Mouse (Mus musculus): ENCODE measurements around the gene Kcnj9. TPM values are rescaled to one million over a fixed set of nuclear protein-coding genes. Genes with fewer than 3 reads are reported as not detected.
A peak's percentile ranks its signal among the peaks of the same experiment; 100 is the strongest.

The Kcnj9 gene
- total RNA-seq (2021), result not detected
- long read RNA-seq, experiment 1, result 0 reads
- long read RNA-seq, experiment 2, result 0 reads

GRCm38 (mm10) chr1:172329131-172329530, at the start of gene Kcnj9:
Gene Kcnj9 (minus strand): TSS chr1:172329318.
- no peak for DNase-seq

- DNase-seq, result no peak
These were observed 47.8 kb upstream of the Kcnj9 start for GRCm38 (mm10) chr1:172376758-172377458.

- peak; percentile 98 for DNase-seq
These were observed 47.1 kb upstream of the Kcnj9 start, which contains the start of gene Pigm for GRCm38 (mm10) chr1:172376198-172376667. Gene Pigm (plus strand): TSS chr1:172376546.

GRCm38 (mm10) chr1:172368768-172369418, 39.8 kb upstream of the Kcnj9 start:
- no peak for DNase-seq

GRCm38 (mm10) chr1:172364684-172365083, 35.6 kb upstream of the Kcnj9 start:
- DNase-seq, result peak; percentile 21

GRCm38 (mm10) chr1:172358341-172358740, 29.2 kb upstream of the Kcnj9 start:
- DNase-seq, result no peak

GRCm38 (mm10) chr1:172357550-172357949, 28.4 kb upstream of the Kcnj9 start:
- DNase-seq, result peak; percentile 40

GRCm38 (mm10) chr1:172355336-172355735, 26.2 kb upstream of the Kcnj9 start:
- no peak for DNase-seq

GRCm38 (mm10) chr1:172352453-172352852, 23.3 kb upstream of the Kcnj9 start:
- no peak for DNase-seq

GRCm38 (mm10) chr1:172352001-172352400, 22.9 kb upstream of the Kcnj9 start:
- no peak for DNase-seq

GRCm38 (mm10) chr1:172349916-172350812, 21.0 kb upstream of the Kcnj9 start:
- DNase-seq, result no peak

GRCm38 (mm10) chr1:172349504-172349903, 20.4 kb upstream of the Kcnj9 start:
- no peak for DNase-seq

- DNase-seq, result no peak
These were observed 18.3 kb upstream of the Kcnj9 start for GRCm38 (mm10) chr1:172347382-172347781.

- DNase-seq, result no peak
These were observed 17.6 kb upstream of the Kcnj9 start for GRCm38 (mm10) chr1:172346707-172347106.

GRCm38 (mm10) chr1:172344820-172345219, 15.7 kb upstream of the Kcnj9 start:
- DNase-seq, result no peak

- no peak for DNase-seq
These were observed 14.8 kb upstream of the Kcnj9 start for GRCm38 (mm10) chr1:172343914-172344313.

- no peak for DNase-seq
These were observed 13.6 kb upstream of the Kcnj9 start for GRCm38 (mm10) chr1:172342729-172343128.

GRCm38 (mm10) chr1:172341386-172341785, 12.3 kb upstream of the Kcnj9 start:
- DNase-seq, result no peak

GRCm38 (mm10) chr1:172340729-172341321, 11.7 kb upstream of the Kcnj9 start, which contains the start of gene Kcnj10:
Gene Kcnj10 (plus strand): TSS chr1:172341210.
- DNase-seq, result peak; percentile 62

- no peak for DNase-seq
These were observed 8.5 kb upstream of the Kcnj9 start for GRCm38 (mm10) chr1:172337411-172338185.

GRCm38 (mm10) chr1:172335804-172336203, 6.7 kb upstream of the Kcnj9 start:
- DNase-seq, result no peak
